Mouse (Mus musculus): Measurements from ENCODE around the gene Rhbdd3. TPM values are rescaled to one million over a fixed set of nuclear protein-coding genes. Genes with fewer than 3 reads are reported as not detected.

Rhbdd3 gene
- polyA plus RNA-seq, 1 experiment = 19.5 TPM

DNA sequence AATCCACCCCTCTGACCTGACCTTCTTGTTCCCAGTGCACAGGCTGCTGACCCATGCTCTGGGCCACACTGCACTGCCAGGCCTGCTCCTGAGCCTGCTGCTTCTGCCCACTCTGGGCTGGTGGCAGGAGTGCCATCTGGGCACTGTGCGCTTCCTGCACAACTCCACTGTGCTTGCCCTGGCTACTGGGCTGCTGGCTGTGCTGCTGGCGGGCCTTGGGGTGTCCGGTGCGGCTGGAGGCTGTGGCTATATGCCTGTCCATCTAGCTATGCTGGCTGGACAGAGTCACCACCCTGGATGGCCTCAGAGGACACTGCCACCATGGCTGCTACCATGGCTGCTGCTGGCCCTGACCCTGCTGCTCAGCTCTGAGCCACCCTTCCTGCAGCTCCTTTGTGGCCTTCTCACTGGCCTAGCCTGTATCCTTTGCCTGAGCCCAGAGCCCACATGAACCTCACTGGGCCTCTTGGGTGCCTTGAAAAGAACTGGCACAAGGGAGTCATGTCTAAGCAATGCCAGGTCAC, 5.3 kb downstream of the Rhbdd3 start:
- H3K4me1 ChIP-seq (ENCODE audit: control insufficient read depth, insufficient read depth, low read length) = 0 out of 2 replicates have a peak, but pooled peaks cover 2% of the 10 kb centered on the region

GRCm38 (mm10) chr11:5109441-5109840, 10.7 kb downstream of the Rhbdd3 start:
- H3K27ac ChIP-seq (ENCODE audit: insufficient read depth, low read length) = no peak overlapping the region
- H3K4me1 ChIP-seq (ENCODE audit: control insufficient read depth, insufficient read depth, low read length) = no peaks in the 10 kb centered on the region
- no peak overlapping the region for H3K4me3 ChIP-seq (ENCODE audit: insufficient read depth, low read length)
- no peak for TF ChIP-seq CTCF (IDR thresholded peaks at IDR 0.05; ENCODE audit: borderline replicate concordance, insufficient read depth, low read length)
- no peak for TF ChIP-seq POLR2A (IDR thresholded peaks at IDR 0.05; ENCODE audit: low read depth, low read length)

More for the DNA sequence above, 5.3 kb downstream of the Rhbdd3 start:
- TF ChIP-seq CTCF (IDR thresholded peaks at IDR 0.05; ENCODE audit: borderline replicate concordance, insufficient read depth, low read length) = no peak
- TF ChIP-seq POLR2A (IDR thresholded peaks at IDR 0.05; ENCODE audit: low read depth, low read length) = no peak
- H3K4me3 ChIP-seq (ENCODE audit: insufficient read depth, low read length) = no peak overlapping the region
- H3K27ac ChIP-seq (ENCODE audit: insufficient read depth, low read length) = no peak overlapping the region

- Histone ChIP-seq H3K27ac (ENCODE audit: insufficient read depth, low read length) (no peak overlapping the region), H3K4me3 (ENCODE audit: insufficient read depth, low read length) (no peak overlapping the region), H3K4me1 (ENCODE audit: control insufficient read depth, insufficient read depth, low read length) (no peaks in the 10 kb centered on the region)
- TF ChIP-seq CTCF (IDR thresholded peaks at IDR 0.05; ENCODE audit: borderline replicate concordance, insufficient read depth, low read length) (no peak), POLR2A (IDR thresholded peaks at IDR 0.05; ENCODE audit: low read depth, low read length) (no peak)
Measured at GRCm38 (mm10) chr11:5113645-5114044, 14.9 kb downstream of the Rhbdd3 start.

DNA sequence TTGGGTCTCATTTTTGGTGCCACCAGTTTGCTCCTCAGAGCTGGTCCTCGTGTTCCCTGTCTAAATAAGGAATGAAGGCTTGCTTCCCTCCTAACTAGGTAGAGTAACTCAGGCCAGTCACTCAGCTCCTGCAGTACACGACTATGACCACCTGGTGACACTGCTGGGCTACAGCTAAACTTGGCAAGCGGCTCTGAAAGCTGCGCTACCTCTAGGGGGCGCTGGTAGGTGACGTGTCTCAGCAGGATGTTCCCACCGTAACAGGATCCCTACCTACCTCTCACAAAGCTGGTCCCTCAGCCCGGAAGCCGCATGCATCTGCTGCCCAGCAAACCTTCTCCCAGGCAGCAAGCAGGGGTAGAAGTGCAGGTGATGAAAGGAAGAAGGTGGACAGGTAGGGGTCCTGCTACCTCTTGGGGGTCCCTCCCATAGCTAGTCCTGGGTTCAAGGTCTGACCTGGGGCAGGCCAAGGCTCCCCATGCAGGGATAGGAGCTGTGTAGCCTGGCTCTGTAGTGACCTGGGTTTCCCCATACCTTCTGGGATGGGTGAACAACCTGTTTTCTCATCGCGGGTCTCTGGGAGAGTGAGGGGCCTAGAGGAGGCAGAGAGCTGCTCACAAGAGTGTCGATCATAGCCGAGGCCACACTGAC, 16.3 kb downstream of the Rhbdd3 start:
- no peak overlapping the region for H3K27ac ChIP-seq (ENCODE audit: insufficient read depth, low read length)
- no peak overlapping the region for H3K4me3 ChIP-seq (ENCODE audit: insufficient read depth, low read length)
- no peak for TF ChIP-seq POLR2A (IDR thresholded peaks at IDR 0.05; ENCODE audit: low read depth, low read length)
- TF ChIP-seq CTCF (IDR thresholded peaks at IDR 0.05; ENCODE audit: borderline replicate concordance, insufficient read depth, low read length) = peak; percentile 100
- no peaks in the 10 kb centered on the region for H3K4me1 ChIP-seq (ENCODE audit: control insufficient read depth, insufficient read depth, low read length)

DNA sequence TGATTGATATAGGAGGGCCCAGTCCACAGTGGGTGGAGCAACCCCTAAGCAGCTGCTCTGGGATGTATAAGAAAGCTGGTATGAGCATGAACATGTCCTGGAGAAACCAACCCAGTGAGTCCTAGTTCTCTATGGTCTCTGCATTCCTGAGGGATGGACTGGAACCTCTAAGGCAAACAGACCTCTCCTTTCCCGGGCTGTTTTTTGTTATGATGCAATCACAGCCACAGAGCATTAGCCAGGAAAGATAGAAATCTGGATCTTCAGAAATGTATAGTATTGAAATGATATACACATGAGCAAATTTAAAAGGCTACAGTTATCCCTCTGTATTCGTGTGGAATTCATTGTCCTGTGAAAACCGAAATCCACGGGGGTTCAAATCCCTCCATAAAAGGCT, 27.0 kb downstream of the Rhbdd3 start:
- Histone ChIP-seq H3K27ac (ENCODE audit: insufficient read depth, low read length) (peak overlapping the region; percentile 43; the same call in 1 of the 2 replicates), H3K4me3 (ENCODE audit: insufficient read depth, low read length) (no peak overlapping the region), H3K4me1 (ENCODE audit: control insufficient read depth, insufficient read depth, low read length) (0 out of 2 replicates have a peak, but pooled peaks cover 2% of the 10 kb centered on the region)
- no peak for TF ChIP-seq CTCF (IDR thresholded peaks at IDR 0.05; ENCODE audit: borderline replicate concordance, insufficient read depth, low read length)
- no peak for TF ChIP-seq POLR2A (IDR thresholded peaks at IDR 0.05; ENCODE audit: low read depth, low read length)

DNA sequence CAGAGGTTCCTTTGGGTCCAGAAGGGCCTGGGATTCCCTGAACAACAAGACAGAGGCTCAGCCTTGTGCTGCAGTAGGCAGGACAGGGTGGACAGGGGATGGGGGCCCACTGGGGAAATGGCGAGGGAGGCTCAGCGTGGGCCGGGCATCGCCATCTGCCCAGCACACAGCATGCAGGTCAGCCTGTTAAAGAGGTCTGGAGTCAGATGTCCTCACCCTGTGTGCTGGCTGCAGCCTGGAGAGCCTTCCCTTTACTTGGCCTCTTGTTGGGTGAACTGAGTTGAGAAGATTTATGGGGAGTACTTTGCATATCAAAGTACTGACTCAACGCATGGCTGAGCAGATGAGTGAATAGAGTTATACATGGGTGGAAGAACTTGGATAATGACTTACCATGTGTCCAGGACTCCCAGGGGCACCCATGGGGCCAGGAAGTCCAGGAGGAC, 30.3 kb downstream of the Rhbdd3 start:
- H3K4me3 ChIP-seq (ENCODE audit: insufficient read depth, low read length) = no peak overlapping the region
- H3K4me1 ChIP-seq (ENCODE audit: control insufficient read depth, insufficient read depth, low read length) = 0 out of 2 replicates have a peak, but pooled peaks cover 2% of the 10 kb centered on the region
- no peak overlapping the region; the same call in 1 of the 2 replicates for H3K27ac ChIP-seq (ENCODE audit: insufficient read depth, low read length)
- TF ChIP-seq CTCF (IDR thresholded peaks at IDR 0.05; ENCODE audit: borderline replicate concordance, insufficient read depth, low read length) (no peak), POLR2A (IDR thresholded peaks at IDR 0.05; ENCODE audit: low read depth, low read length) (no peak)

DNA sequence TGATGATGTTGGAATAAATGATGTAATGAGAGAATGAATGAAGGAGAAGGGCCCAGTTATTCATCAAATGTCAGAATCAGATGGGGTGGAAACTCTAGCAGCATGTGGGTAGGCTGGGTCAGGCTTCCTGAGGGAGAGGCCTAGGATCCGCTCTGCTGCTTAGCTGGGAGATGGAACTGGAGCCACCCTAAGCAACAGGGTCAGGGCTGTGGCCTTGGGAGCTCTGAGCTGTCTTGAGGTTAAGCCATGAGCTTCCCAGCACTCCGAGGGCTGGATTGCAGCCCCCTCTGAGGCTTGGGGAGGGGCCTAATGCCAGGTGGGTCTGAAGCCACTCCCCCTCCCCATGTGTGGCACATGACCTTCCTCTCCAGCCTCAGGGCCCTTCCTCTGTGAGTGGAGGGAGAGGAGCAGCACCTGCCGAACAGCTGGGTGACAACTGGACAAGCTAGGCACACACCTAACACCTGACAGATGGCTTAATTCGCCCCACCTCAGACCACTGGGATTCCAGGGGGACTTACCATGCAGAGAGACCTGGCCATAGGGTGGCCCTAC, 31.5 kb downstream of the Rhbdd3 start:
- Histone ChIP-seq H3K4me1 (ENCODE audit: control insufficient read depth, insufficient read depth, low read length) (0 out of 2 replicates have a peak, but pooled peaks cover 2% of the 10 kb centered on the region), H3K4me3 (ENCODE audit: insufficient read depth, low read length) (no peak overlapping the region), H3K27ac (ENCODE audit: insufficient read depth, low read length) (no peak overlapping the region)
- TF ChIP-seq CTCF (IDR thresholded peaks at IDR 0.05; ENCODE audit: borderline replicate concordance, insufficient read depth, low read length) (no peak), POLR2A (IDR thresholded peaks at IDR 0.05; ENCODE audit: low read depth, low read length) (no peak)

DNA sequence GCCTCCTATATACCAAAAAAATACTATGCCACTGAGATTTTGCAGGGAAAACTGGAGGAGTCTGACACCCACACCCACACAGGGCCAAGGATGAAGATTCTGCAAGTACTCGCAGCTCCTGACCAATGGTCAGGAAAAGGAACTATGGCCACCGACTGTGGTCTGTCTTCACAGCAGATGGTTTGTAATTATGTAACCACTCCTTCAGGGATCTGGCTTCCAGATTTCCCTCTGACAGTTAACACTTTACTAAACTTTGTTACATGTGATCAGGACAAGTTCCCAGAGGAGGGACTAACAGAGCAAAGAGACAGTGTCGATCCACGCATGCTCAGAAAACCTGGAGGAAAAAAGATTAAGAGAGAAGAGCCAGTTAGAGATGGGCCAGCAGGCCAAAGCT, 34.0 kb downstream of the Rhbdd3 start:
- Histone ChIP-seq H3K27ac (ENCODE audit: insufficient read depth, low read length) (no peak overlapping the region), H3K4me1 (ENCODE audit: control insufficient read depth, insufficient read depth, low read length) (0 out of 2 replicates have a peak, but pooled peaks cover 2% of the 10 kb centered on the region), H3K4me3 (ENCODE audit: insufficient read depth, low read length) (no peak overlapping the region)
- TF ChIP-seq POLR2A (IDR thresholded peaks at IDR 0.05; ENCODE audit: low read depth, low read length) (no peak), CTCF (IDR thresholded peaks at IDR 0.05; ENCODE audit: borderline replicate concordance, insufficient read depth, low read length) (no peak)

DNA sequence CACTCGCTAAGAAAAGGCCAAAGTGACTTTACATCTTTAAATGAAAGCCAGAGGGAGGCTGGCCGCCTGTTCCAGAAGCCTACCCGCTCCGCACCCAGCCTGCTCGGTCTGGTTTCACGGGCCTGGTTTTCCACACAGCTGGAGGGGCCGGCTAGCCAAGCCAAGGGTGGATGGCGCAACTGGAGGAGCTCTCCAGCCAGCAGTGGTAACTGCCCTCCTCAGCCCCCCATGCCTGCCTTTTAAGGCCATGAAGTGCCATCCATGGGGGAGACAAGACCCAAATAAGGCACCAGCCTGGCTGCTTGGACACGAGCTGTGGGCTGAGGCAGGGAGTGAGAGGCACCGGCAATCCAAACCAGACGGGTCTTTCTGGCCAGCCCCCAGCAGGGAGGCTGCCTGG, 37.2 kb downstream of the Rhbdd3 start:
- peaks cover 2% of the 10 kb centered on the region; the same call in 1 of the 2 replicates for H3K4me1 ChIP-seq (ENCODE audit: control insufficient read depth, insufficient read depth, low read length)
- no peak overlapping the region for H3K27ac ChIP-seq (ENCODE audit: insufficient read depth, low read length)
- TF ChIP-seq CTCF (IDR thresholded peaks at IDR 0.05; ENCODE audit: borderline replicate concordance, insufficient read depth, low read length) (no peak), POLR2A (IDR thresholded peaks at IDR 0.05; ENCODE audit: low read depth, low read length) (no peak)
- H3K4me3 ChIP-seq (ENCODE audit: insufficient read depth, low read length) = no peak overlapping the region

DNA sequence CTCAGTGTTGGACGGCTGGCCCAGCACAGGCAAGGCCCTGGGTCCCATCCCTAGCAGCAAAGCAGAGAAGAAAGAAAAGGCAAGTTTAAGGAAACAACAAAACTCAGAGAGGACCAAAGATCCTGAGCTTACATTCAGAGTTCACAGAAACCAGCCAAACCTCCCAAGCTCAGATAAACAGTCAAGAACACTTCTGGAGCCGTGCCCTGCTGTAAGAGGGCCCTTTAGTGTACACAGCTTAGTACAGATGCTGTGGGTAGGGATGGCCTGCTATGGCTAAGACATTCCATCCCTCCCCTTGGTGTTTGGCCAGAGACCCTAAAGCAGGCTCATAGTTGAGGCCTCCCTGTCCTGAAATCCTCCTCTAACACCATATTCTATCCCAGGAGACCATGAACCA, 39.9 kb downstream of the Rhbdd3 start:
- Histone ChIP-seq H3K4me3 (ENCODE audit: insufficient read depth, low read length) (no peak overlapping the region), H3K4me1 (ENCODE audit: control insufficient read depth, insufficient read depth, low read length) (peaks cover 2% of the 10 kb centered on the region; the same call in 1 of the 2 replicates), H3K27ac (ENCODE audit: insufficient read depth, low read length) (no peak overlapping the region)
- TF ChIP-seq CTCF (IDR thresholded peaks at IDR 0.05; ENCODE audit: borderline replicate concordance, insufficient read depth, low read length) (no peak), POLR2A (IDR thresholded peaks at IDR 0.05; ENCODE audit: low read depth, low read length) (no peak)

Data from embryonic fibroblast, embryonic 13.5 days (primary cell).